Comparison of ENCODE assay signal across 9 mouse cellular contexts in genomic region chr11:32324609-32325008, GRCm38 (mm10). TPM values are rescaled to one million over a fixed set of nuclear protein-coding genes. Genes with fewer than 3 reads are reported as not detected.
A peak's percentile ranks its signal among the peaks of the same experiment; 100 is the strongest.
DNase-seq lines count a peak whose midpoint lies in the region; ATAC-seq and TF ChIP-seq lines count a peak whose summit lies in the region.
"Had no signal": no experiment of that assay in that cellular context is flagged by ENCODE, and none has a peak within 500 bp of the region (broad histone marks: within the 10 kb centered on the region; RNA-seq: fewer than 3 reads in every experiment).

No protein-coding gene starts in this region.

- 10% methylated on average over 15 of the region's 15 CpGs for WGBS in forebrain, embryonic 14.5 days
- WGBS in neural tube, embryonic 14.5 days: 11% methylated on average over 15 of the region's 15 CpGs

- peak; percentile 87 for DNase-seq in forebrain, embryonic 14.5 days (ENCODE audit: low spot score)
- peak; percentile 86 to 92 for DNase-seq in heart, postnatal 14 days
- peak; percentile 87 for DNase-seq in layer of hippocampus, adult 11-12 months (ENCODE audit: low spot score)
- peak; percentile 76 to 81 for DNase-seq in lung, adult 18-20 months
- peak; percentile 95 for DNase-seq in testis, postnatal 10 days (ENCODE audit: low spot score)

- peak overlapping the region; percentile 35; the same call in 1 of the 2 replicates for H3K4me2 ChIP-seq in forebrain, embryonic 14.5 days (ENCODE audit: low read length)
- H3K4me2 ChIP-seq in neural tube, embryonic 14.5 days (ENCODE audit: low read depth, low read length): no peak overlapping the region

- H3K36me3 ChIP-seq in E14TG2a.4 (ENCODE audit: insufficient read depth, low read length): no peaks in the 10 kb centered on the region
- H3K36me3 ChIP-seq in forebrain, embryonic 14.5 days (ENCODE audit: control insufficient read depth, insufficient read depth, low read length): no peaks in the 10 kb centered on the region
- no peaks in the 10 kb centered on the region for H3K36me3 ChIP-seq in neural tube, embryonic 14.5 days (ENCODE audit: control insufficient read depth, insufficient read depth, low read length)

- no peak overlapping the region for H3K4me3 ChIP-seq in E14TG2a.4 (replicated peaks; ENCODE audit: low read length)
- no peak overlapping the region for H3K4me3 ChIP-seq in forebrain, embryonic 14.5 days (ENCODE audit: low read depth, low read length)
- no peak overlapping the region for H3K4me3 ChIP-seq in neural tube, embryonic 14.5 days (ENCODE audit: low read depth, low read length)

- peak; percentile 95 for TF ChIP-seq CTCF in E14TG2a.4 (conservative IDR thresholded peaks at IDR 0.05; ENCODE audit: low read length)

- peaks cover 9% of the 10 kb centered on the region for H3K4me1 ChIP-seq in E14TG2a.4 (replicated peaks; ENCODE audit: low read depth, low read length)
- no peaks in the 10 kb centered on the region for H3K4me1 ChIP-seq in forebrain, embryonic 14.5 days (ENCODE audit: control insufficient read depth, insufficient read depth, low read length)
- no peaks in the 10 kb centered on the region for H3K4me1 ChIP-seq in neural tube, embryonic 14.5 days (ENCODE audit: control insufficient read depth, insufficient read depth, low read length)

- 0 out of 2 replicates have a peak overlapping the region, but pooled peaks have one; percentile 2 for H3K9ac ChIP-seq in forebrain, embryonic 14.5 days (ENCODE audit: low read length)
- no peak overlapping the region for H3K9ac ChIP-seq in neural tube, embryonic 14.5 days (replicated peaks; ENCODE audit: low read depth, low read length)

- no peak overlapping the region for H3K27ac ChIP-seq in forebrain, embryonic 14.5 days (ENCODE audit: low read depth, low read length)
- H3K27ac ChIP-seq in neural tube, embryonic 14.5 days (ENCODE audit: low read depth, low read length): no peak overlapping the region

- H3K27me3 ChIP-seq in E14TG2a.4 (ENCODE audit: insufficient read depth, low read length): peaks cover 24% of the 10 kb centered on the region
- H3K27me3 ChIP-seq in forebrain, embryonic 14.5 days (replicated peaks; ENCODE audit: control insufficient read depth, insufficient read depth, low read length): no peaks in the 10 kb centered on the region
- no peaks in the 10 kb centered on the region for H3K27me3 ChIP-seq in neural tube, embryonic 14.5 days (ENCODE audit: control insufficient read depth, insufficient read depth, low read length)

- no peaks in the 10 kb centered on the region for H3K9me3 ChIP-seq in E14TG2a.4 (ENCODE audit: low read length)
- no peaks in the 10 kb centered on the region for H3K9me3 ChIP-seq in forebrain, embryonic 14.5 days (replicated peaks; ENCODE audit: control insufficient read depth, low read length)
- H3K9me3 ChIP-seq in neural tube, embryonic 14.5 days (ENCODE audit: control insufficient read depth, low read length): no peaks in the 10 kb centered on the region

- intact Hi-C loops in heart, postnatal 14 days (cut with DNase I): loop anchor here (5.0 kb wide), 1 partner anchor 37 kb away; the partner anchor contains the start of gene Hbq1b

- ATAC-seq in cerebellum, adult (ENCODE audit: insufficient number of reproducible peaks, low FRiP score, low TSS enrichment): peak; percentile 82
- peak; percentile 86 for ATAC-seq in forebrain, embryonic 14.5 days
- ATAC-seq in neural tube, embryonic 14.5 days (ENCODE audit: low read depth): peak; percentile 90

RNA-seq across cellular contexts. Expression of gene Sh3pxd2b, which starts 23.0 kb away (rescaled TPM):
- polyA plus RNA-seq in forebrain, embryonic 14.5 days (2014; fragmentation: Nextera tagmentation; extraction: Ambion mirVana): 13.4 and 17.0 TPM in 2 replicates
- 10 to 100 TPM; 13.3 to 17.4 TPM for total RNA-seq in heart, postnatal 14 days (2021)
- 21.3 and 23.1 TPM in 2 replicates for polyA plus RNA-seq in neural tube, embryonic 14.5 days (2014; fragmentation: Nextera tagmentation; extraction: Ambion mirVana)

RNA-seq across cellular contexts. Expression of gene Hbq1a, which starts 24.7 kb away (rescaled TPM):
- polyA plus RNA-seq in forebrain, embryonic 14.5 days (2014; fragmentation: Nextera tagmentation; extraction: Ambion mirVana): 0.63 and 0.75 TPM in 2 replicates
- total RNA-seq in heart, postnatal 14 days (2021): 1 to 10 TPM; 1.7 to 2.0 TPM
- polyA plus RNA-seq in neural tube, embryonic 14.5 days (2014; fragmentation: Nextera tagmentation; extraction: Ambion mirVana): 1.9 TPM in 1 of 2 replicates, not detected in the other
- polyA plus RNA-seq: large intestine, adult 2 months had no signal

RNA-seq across cellular contexts. Expression of gene Hba-a2, which starts 28.3 kb away (rescaled TPM):
- 5,936 and 7,230 TPM in 2 replicates for polyA plus RNA-seq in forebrain, embryonic 14.5 days (2014; fragmentation: Nextera tagmentation; extraction: Ambion mirVana)
- over 10,000 TPM; 17,559 to 24,540 TPM for total RNA-seq in heart, postnatal 14 days (2021)
- polyA plus RNA-seq in neural tube, embryonic 14.5 days (2014; fragmentation: Nextera tagmentation; extraction: Ambion mirVana): 5,205 and 6,030 TPM in 2 replicates

RNA-seq across cellular contexts. Expression of gene Hbq1b, which starts 37.8 kb away (rescaled TPM):
- 1.1 and 1.6 TPM in 2 replicates for polyA plus RNA-seq in forebrain, embryonic 14.5 days (2014; fragmentation: Nextera tagmentation; extraction: Ambion mirVana)
- total RNA-seq in heart, postnatal 14 days (2021): 1 to 10 TPM; 2.9 TPM
- polyA plus RNA-seq in neural tube, embryonic 14.5 days (2014; fragmentation: Nextera tagmentation; extraction: Ambion mirVana): 0.96 and 2.7 TPM in 2 replicates
- polyA plus RNA-seq: large intestine, adult 2 months had no signal

RNA-seq across cellular contexts. Expression of gene Hba-a1, which starts 41.3 kb away (rescaled TPM):
- 2,348 and 2,639 TPM in 2 replicates for polyA plus RNA-seq in forebrain, embryonic 14.5 days (2014; fragmentation: Nextera tagmentation; extraction: Ambion mirVana)
- total RNA-seq in heart, postnatal 14 days (2021): over 10,000 TPM; 19,140 to 26,056 TPM
- polyA plus RNA-seq in neural tube, embryonic 14.5 days (2014; fragmentation: Nextera tagmentation; extraction: Ambion mirVana): 2,197 and 2,350 TPM in 2 replicates
